Mouse (Mus musculus) bone marrow, adult 2 months (tissue): ENCODE results near the gene Dlx5.

Experiments used
- CTCF ChIP-seq: fragments of 200-500 bp; IDR thresholded peaks from 2 replicates; pipeline ENCODE4 v1.5.1; 2011; ENCODE audit warnings: low read length, control low read depth; ENCODE audit not compliant: control insufficient read depth, insufficient read depth
- POLR2A ChIP-seq: fragments of 200-500 bp; IDR thresholded peaks from 2 replicates; pipeline ENCODE4 v1.6.1; 2011; ENCODE audit warnings: low read depth, mild to moderate bottlenecking, control low read depth, low read length, borderline replicate concordance; ENCODE audit not compliant: control insufficient read depth

- TF ChIP-seq CTCF (no peak), POLR2A (no peak)
Measured at GRCm38 (mm10) chr6:6863955-6864354, 17.9 kb downstream of the Dlx5 start.
